Mouse (Mus musculus): ENCODE data around the gene Sit1.

The Sit1 gene

DNA sequence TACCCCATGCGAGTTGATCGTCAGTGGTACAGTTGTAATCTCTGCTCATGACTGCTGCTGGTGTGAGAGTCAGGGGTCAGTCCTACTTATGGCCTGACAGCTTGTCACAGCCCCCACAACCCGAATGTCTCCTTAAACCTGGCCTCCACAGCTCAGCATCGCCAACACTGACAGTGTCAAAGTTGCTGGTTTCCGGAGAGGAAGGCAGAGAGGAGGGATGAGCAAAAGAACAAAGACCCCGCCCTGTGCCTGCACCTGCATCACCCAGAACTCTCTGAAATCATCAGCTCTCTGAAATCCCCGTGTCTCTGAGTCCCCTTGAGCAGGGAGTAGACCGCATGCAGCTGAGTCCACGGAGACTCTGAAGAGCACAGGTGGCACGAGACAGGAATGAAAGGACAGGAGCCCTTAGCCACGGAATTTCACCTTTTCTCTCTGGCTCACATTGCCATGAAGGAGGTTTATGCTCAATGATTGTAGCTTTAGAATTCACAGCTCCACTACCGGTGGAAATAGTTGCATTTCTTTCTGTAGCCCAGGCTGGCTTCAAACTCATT lies at the start of gene Sit1:
Gene Sit1 (minus strand): TSS at position 200 of the 557 bp plus-strand sequence.
- no peak for DNase-seq (ENCODE audit: low read depth, low spot score)

DNA sequence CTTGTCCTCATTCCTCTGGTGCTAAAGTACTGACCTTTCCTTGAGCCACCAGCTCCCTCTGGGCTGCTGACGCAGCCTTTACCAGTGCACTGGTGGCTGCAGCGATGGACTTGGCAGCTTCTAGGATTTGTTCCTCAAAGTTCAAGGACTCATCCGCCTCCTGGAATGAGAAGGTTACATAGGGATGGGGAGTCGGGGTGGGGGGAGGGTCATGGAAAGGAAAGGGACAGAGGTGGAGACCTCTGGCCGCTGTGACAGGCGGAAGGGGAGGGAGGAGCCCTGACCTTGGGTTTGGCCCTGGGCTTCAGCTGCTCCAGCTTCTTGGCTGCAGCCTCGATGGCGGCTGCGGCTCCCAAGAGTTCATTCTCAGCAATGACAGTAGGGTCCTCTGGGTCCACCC lies 49.7 kb upstream of the Sit1 start:
- no peak for DNase-seq (ENCODE audit: low read depth, low spot score)

DNA sequence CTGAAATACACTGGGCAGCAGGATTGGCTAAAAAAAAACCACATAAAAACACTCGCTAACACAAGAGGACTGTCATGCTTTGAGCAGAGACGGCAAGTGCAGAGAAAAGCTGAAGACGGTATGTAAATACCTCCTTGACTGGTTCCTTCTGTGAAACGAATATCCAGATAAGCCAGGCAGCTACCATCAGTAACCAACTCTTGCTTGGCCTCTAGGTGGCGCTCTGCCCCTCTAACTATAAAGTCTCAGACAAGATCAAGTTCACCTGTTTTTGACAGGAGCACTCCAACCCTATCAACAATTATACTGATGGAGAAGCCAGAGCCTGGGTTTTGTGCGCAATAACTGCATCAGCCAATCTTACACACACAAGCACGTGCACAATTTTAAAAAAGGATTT lies 47.0 kb upstream of the Sit1 start:
- DNase-seq (ENCODE audit: low read depth, low spot score), result peak; percentile 80

- no peak for DNase-seq (ENCODE audit: low read depth, low spot score)
These were observed 46.6 kb upstream of the Sit1 start for GRCm38 (mm10) chr4:43530081-43530501.

GRCm38 (mm10) chr4:43528487-43528886 lies 45.0 kb upstream of the Sit1 start:
- DNase-seq (ENCODE audit: low read depth, low spot score), result no peak

DNA sequence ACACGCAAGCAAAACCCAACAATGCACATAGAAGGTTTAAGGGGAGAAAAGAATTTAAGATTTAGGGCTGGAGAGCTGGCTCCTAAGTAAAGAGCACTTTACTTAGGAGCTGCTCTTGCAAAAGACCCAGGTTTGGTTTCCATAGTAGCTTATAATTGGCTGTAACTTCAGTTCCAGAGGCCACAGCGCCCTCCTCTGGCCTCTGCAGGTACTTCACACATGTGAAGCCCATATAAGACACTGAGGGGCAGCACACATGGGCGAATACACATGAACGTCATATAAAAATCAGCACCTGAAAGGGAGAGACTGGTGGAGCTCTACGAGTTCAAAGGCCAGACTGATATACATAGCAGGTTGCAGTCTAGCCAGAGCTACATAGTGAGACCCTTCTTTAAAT lies 44.3 kb upstream of the Sit1 start:
- no peak for DNase-seq (ENCODE audit: low read depth, low spot score)

DNA sequence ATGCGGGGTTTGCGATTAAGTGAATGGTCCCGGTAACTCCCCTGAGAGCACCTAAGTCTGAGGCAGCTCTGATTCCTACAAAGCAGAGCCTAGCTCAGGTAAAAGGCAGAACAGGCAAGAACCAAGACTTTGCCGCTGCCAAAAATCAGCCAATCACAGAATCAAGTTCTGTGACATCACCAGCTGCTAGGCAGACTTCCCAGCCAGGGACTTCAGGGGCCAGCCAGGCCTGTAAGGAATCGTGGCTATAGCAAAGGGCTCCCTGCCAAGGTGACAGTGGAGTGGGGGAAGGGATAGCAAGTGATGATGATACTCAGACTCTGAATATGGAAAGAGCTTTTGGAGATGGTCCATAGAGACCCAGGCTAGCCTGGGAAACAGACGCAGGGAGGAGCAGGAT lies 36.4 kb upstream of the Sit1 start:
- peak; percentile 89 for DNase-seq (ENCODE audit: low read depth, low spot score)

GRCm38 (mm10) chr4:43519551-43519950 lies 36.0 kb upstream of the Sit1 start:
- no peak for DNase-seq (ENCODE audit: low read depth, low spot score)

DNA sequence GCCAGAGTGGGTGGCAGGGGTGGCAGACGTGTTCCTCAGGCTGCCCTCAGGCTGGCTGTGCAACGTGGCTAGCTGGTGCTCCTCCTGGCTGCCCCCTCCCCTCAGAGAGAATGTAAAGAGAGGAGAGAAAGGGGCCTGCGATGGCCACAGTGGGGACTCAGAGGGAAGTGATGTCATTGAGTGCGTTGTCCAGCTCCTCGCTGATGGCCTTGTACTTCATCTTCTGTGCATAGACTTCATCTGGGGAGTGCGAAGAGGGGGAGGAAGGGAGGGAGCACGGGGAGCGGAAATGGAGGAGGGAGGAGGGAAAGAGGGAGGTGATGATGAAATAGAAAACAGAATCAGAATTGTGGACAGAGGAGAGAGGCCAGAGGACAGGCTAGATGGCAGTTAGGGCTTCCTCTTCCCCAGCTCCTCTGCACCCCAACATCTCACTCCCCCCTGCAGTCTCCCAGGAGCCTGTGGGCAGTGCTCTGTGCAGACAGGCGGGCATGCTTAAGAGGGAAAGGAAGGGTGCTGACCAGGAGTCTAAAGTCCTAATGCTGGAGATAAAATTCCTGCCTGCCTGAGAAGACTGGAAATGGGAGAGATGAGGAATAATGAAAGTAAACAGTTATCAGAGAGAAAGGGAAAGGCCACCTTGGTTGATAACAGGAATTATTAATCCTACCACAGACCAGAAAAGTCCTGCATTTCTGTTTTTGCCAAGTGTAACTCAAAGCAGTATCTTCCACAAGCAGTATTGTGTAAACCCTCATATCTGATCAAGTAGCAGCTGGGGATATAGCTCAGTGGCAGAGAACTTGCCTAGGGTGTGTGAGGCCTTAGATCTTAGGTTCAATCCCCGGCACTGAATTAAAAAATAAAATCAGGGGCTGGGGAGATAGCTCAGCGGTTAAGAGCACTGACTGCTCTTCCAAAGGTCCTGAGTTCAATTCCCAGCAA lies 32.5 kb upstream of the Sit1 start:
- DNase-seq (ENCODE audit: low read depth, low spot score), result no peak

GRCm38 (mm10) chr4:43513791-43514190 lies 30.3 kb upstream of the Sit1 start:
- DNase-seq (ENCODE audit: low read depth, low spot score), result no peak

DNA sequence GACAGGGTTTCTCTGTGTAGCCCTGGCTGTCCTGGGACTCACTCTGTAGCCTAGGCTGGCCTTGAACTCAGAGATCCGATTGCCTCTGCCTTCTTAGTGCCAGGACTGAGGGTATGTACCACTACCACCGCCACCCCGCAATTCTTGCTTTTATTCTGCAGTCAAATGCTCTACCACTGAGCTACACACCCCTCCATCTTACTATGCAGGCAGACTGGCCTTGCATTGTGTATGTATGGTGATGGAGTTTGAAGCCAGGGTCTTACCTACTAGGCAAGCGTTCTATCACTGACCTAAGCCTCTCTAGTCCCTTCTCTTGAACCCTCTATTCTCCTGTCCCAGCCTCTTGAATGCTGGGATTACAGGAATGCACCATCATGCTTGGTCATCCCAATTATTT lies 29.8 kb upstream of the Sit1 start:
- no peak for DNase-seq (ENCODE audit: low read depth, low spot score)

- no peak for DNase-seq (ENCODE audit: low read depth, low spot score)
These were observed 29.1 kb upstream of the Sit1 start for GRCm38 (mm10) chr4:43512653-43513052.

GRCm38 (mm10) chr4:43511675-43512454 lies 28.3 kb upstream of the Sit1 start:
- no peak for DNase-seq (ENCODE audit: low read depth, low spot score)

DNA sequence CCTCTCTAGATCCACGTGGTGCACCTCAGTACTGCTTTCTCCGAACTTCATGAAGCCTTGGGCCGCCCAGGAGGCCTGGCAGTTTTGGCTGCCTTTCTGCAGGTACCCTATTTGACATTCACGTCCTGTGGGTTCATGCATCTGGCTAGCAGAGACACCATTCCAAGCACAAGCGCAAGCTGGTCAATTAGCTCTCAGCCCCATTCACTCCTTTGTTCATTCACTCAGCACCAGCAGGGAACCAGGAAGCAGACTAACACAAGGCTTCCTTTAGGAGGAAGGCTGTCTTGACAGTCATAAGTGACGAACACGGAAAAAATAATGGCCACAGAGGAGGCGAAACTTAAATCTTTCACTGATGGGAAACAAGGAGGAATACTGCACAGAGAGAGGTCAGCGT lies 25.6 kb upstream of the Sit1 start:
- DNase-seq (ENCODE audit: low read depth, low spot score), result no peak

- DNase-seq (ENCODE audit: low read depth, low spot score), result peak; percentile 58
These were observed 25.1 kb upstream of the Sit1 start for GRCm38 (mm10) chr4:43508666-43508997.

- DNase-seq (ENCODE audit: low read depth, low spot score), result no peak
These were observed 24.6 kb upstream of the Sit1 start for GRCm38 (mm10) chr4:43507938-43508665.

- no peak for DNase-seq (ENCODE audit: low read depth, low spot score)
These were observed 23.1 kb upstream of the Sit1 start, which contains the start of gene Car9 for GRCm38 (mm10) chr4:43506536-43507185. TSS of gene Car9 (plus strand) at chr4:43506966.

- DNase-seq (ENCODE audit: low read depth, low spot score), result no peak
These were observed 22.5 kb upstream of the Sit1 start for GRCm38 (mm10) chr4:43506074-43506473.

GRCm38 (mm10) chr4:43504269-43504668 lies 20.7 kb upstream of the Sit1 start:
- no peak for DNase-seq (ENCODE audit: low read depth, low spot score)

- DNase-seq (ENCODE audit: low read depth, low spot score), result no peak
These were observed 20.0 kb upstream of the Sit1 start for GRCm38 (mm10) chr4:43503506-43503905.

DNA sequence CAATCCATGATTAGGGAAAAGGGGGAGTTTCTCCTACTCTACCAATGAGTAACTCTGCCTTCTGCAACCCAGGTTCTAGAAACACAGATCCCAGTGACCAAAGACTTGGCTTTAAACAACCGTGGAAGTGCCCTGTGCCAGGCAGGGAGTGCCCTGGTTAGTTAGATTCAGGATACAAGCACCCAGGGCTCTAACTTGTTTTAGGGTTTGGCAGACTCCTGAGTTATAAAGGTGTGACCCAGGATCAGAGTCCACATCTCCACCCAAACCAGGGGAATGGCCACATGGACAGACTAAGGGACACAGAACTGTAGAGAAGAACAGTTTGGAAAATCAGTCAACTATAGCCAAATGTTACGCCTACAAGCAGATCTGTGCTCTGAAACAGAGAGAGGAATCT lies 19.5 kb upstream of the Sit1 start:
- DNase-seq (ENCODE audit: low read depth, low spot score), result no peak

Data from mesoderm, embryonic 11.5 days (tissue).